Mouse (Mus musculus): ENCODE results near the gene Rab42. TPM values are rescaled to one million over a fixed set of nuclear protein-coding genes. Genes with fewer than 3 reads are reported as not detected.

Gene Rab42
- total and polyA plus RNA-seq, 2 experiments from 2014 or later, result 3.9 TPM; not detected in 1

- no peaks in the 10 kb centered on the region for H3K27me3 ChIP-seq (ENCODE audit: control insufficient read depth, insufficient read depth, low read length)
- peaks cover 16% of the 10 kb centered on the region for H3K36me3 ChIP-seq (replicated peaks; ENCODE audit: control insufficient read depth, insufficient read depth, low read length)
- WGBS, result 84% methylated on average over 3 of the region's 3 CpGs
- DNase-seq (ENCODE audit: low spot score), result no peak
- no peak overlapping the region for H3K4me3 ChIP-seq (ENCODE audit: low read depth, low read length)
- ATAC-seq (ENCODE audit: insufficient read depth, low read depth), result no peak
- no peaks in the 10 kb centered on the region for H3K9me3 ChIP-seq (replicated peaks; ENCODE audit: control insufficient read depth, low read length)
- TF ChIP-seq EP300 (IDR thresholded peaks at IDR 0.05; ENCODE audit: low read depth) (no peak), CTCF (IDR thresholded peaks at IDR 0.05; ENCODE audit: low read depth) (no peak)
- H3K4me1 ChIP-seq (ENCODE audit: control insufficient read depth, insufficient read depth), result peaks cover 14% of the 10 kb centered on the region
- H3K4me2 ChIP-seq (ENCODE audit: low read depth, low read length), result no peak overlapping the region
- H3K27ac ChIP-seq (ENCODE audit: low read depth), result no peak overlapping the region
- no peak overlapping the region for H3K9ac ChIP-seq (replicated peaks; ENCODE audit: low read depth, low read length)
These were observed 48.2 kb downstream of the Rab42 start for GRCm38 (mm10) chr4:132254986-132255385.

GRCm38 (mm10) chr4:132253622-132254021 lies 49.6 kb downstream of the Rab42 start:
- Histone ChIP-seq H3K4me2 (ENCODE audit: low read depth, low read length) (no peak overlapping the region), H3K9me3 (replicated peaks; ENCODE audit: control insufficient read depth, low read length) (no peaks in the 10 kb centered on the region), H3K27me3 (ENCODE audit: control insufficient read depth, insufficient read depth, low read length) (no peaks in the 10 kb centered on the region), H3K9ac (replicated peaks; ENCODE audit: low read depth, low read length) (no peak overlapping the region), H3K36me3 (replicated peaks; ENCODE audit: control insufficient read depth, insufficient read depth, low read length) (peaks cover 28% of the 10 kb centered on the region), H3K4me3 (ENCODE audit: low read depth, low read length) (no peak overlapping the region), H3K4me1 (ENCODE audit: control insufficient read depth, insufficient read depth) (peaks cover 8% of the 10 kb centered on the region), H3K27ac (ENCODE audit: low read depth) (peak overlapping the region; percentile 59)
- 34% methylated on average over 2 of the region's 2 CpGs for WGBS
- DNase-seq (ENCODE audit: low spot score), result no peak
- TF ChIP-seq EP300 (IDR thresholded peaks at IDR 0.05; ENCODE audit: low read depth), result no peak
- TF ChIP-seq CTCF (IDR thresholded peaks at IDR 0.05; ENCODE audit: low read depth), result no peak
- no peak for ATAC-seq (ENCODE audit: insufficient read depth, low read depth)

- Histone ChIP-seq H3K27me3 (ENCODE audit: control insufficient read depth, insufficient read depth, low read length) (no peaks in the 10 kb centered on the region), H3K27ac (ENCODE audit: low read depth) (no peak overlapping the region), H3K4me1 (ENCODE audit: control insufficient read depth, insufficient read depth) (peaks cover 5% of the 10 kb centered on the region; the same call in 1 of the 2 replicates), H3K36me3 (replicated peaks; ENCODE audit: control insufficient read depth, insufficient read depth, low read length) (peaks cover 30% of the 10 kb centered on the region), H3K4me2 (ENCODE audit: low read depth, low read length) (no peak overlapping the region), H3K4me3 (ENCODE audit: low read depth, low read length) (no peak overlapping the region), H3K9ac (replicated peaks; ENCODE audit: low read depth, low read length) (no peak overlapping the region), H3K9me3 (replicated peaks; ENCODE audit: control insufficient read depth, low read length) (no peaks in the 10 kb centered on the region)
- ATAC-seq (ENCODE audit: insufficient read depth, low read depth) (no peak), DNase-seq (ENCODE audit: low spot score) (no peak)
- TF ChIP-seq CTCF (IDR thresholded peaks at IDR 0.05; ENCODE audit: low read depth) (no peak), EP300 (IDR thresholded peaks at IDR 0.05; ENCODE audit: low read depth) (no peak)
- 75% methylated on average over 8 of the region's 8 CpGs for WGBS
These were observed 50.1 kb downstream of the Rab42 start for GRCm38 (mm10) chr4:132253128-132253527.

Other genes with a start within 250 kb of the Rab42 start
- gene Gm10300, start 228.7 kb downstream of the Rab42 start, total RNA-seq (2014; rRNA removed; ENCODE audit: low replicate concordance), result 1.7 TPM in 1 of 2 replicates, not detected in the other
- gene Gm10300, start 228.7 kb downstream of the Rab42 start, polyA plus RNA-seq (2015; fragmentation: Nextera tagmentation; extraction: Ambion mirVana), result 0.18 TPM in 2 replicates
- gene Epb41, start 228.1 kb downstream of the Rab42 start, total RNA-seq (2014; rRNA removed; ENCODE audit: low replicate concordance), result 47.3 and 52.8 TPM in 2 replicates
- gene Epb41, start 228.1 kb downstream of the Rab42 start, polyA plus RNA-seq (2015; fragmentation: Nextera tagmentation; extraction: Ambion mirVana), result 21.2 and 26.6 TPM in 2 replicates
- 0.93 and 1.1 TPM in 2 replicates for gene Oprd1, start 158.9 kb downstream of the Rab42 start, total RNA-seq (2014; rRNA removed; ENCODE audit: low replicate concordance)
- gene Oprd1, start 158.9 kb downstream of the Rab42 start, polyA plus RNA-seq (2015; fragmentation: Nextera tagmentation; extraction: Ambion mirVana), result 0.37 and 0.70 TPM in 2 replicates
- gene Ythdf2, start 91.1 kb downstream of the Rab42 start, total RNA-seq (2014; rRNA removed; ENCODE audit: low replicate concordance), result 28.7 and 43.3 TPM in 2 replicates
- gene Ythdf2, start 91.1 kb downstream of the Rab42 start, polyA plus RNA-seq (2015; fragmentation: Nextera tagmentation; extraction: Ambion mirVana), result 48.1 and 52.4 TPM in 2 replicates
- 7.6 and 12.4 TPM in 2 replicates for gene Gmeb1, start 41.8 kb downstream of the Rab42 start, total RNA-seq (2014; rRNA removed; ENCODE audit: low replicate concordance)
- 16.4 and 17.0 TPM in 2 replicates for gene Gmeb1, start 41.8 kb downstream of the Rab42 start, polyA plus RNA-seq (2015; fragmentation: Nextera tagmentation; extraction: Ambion mirVana)
- 7.5 and 8.4 TPM in 2 replicates for gene Taf12, start 29.0 kb downstream of the Rab42 start, total RNA-seq (2014; rRNA removed; ENCODE audit: low replicate concordance)
- 30.5 and 34.2 TPM in 2 replicates for gene Taf12, start 29.0 kb downstream of the Rab42 start, polyA plus RNA-seq (2015; fragmentation: Nextera tagmentation; extraction: Ambion mirVana)
- gene Trnau1ap, start 26.2 kb upstream of the Rab42 start, total RNA-seq (2014; rRNA removed; ENCODE audit: low replicate concordance), result 51.3 and 69.0 TPM in 2 replicates
- gene Trnau1ap, start 26.2 kb upstream of the Rab42 start, polyA plus RNA-seq (2015; fragmentation: Nextera tagmentation; extraction: Ambion mirVana), result 63.2 and 65.1 TPM in 2 replicates
- 20.6 and 20.8 TPM in 2 replicates for gene Rcc1, start 50.2 kb upstream of the Rab42 start, total RNA-seq (2014; rRNA removed; ENCODE audit: low replicate concordance)
- gene Rcc1, start 50.2 kb upstream of the Rab42 start, polyA plus RNA-seq (2015; fragmentation: Nextera tagmentation; extraction: Ambion mirVana), result 17.1 and 18.6 TPM in 2 replicates
- gene Phactr4, start 119.1 kb upstream of the Rab42 start, total RNA-seq (2014; rRNA removed; ENCODE audit: low replicate concordance), result 4.4 and 9.5 TPM in 2 replicates
- 9.3 and 10.0 TPM in 2 replicates for gene Phactr4, start 119.1 kb upstream of the Rab42 start, polyA plus RNA-seq (2015; fragmentation: Nextera tagmentation; extraction: Ambion mirVana)
- 6.6 TPM in 2 replicates for gene Med18, start 160.5 kb upstream of the Rab42 start, total RNA-seq (2014; rRNA removed; ENCODE audit: low replicate concordance)
- 10.2 TPM in 2 replicates for gene Med18, start 160.5 kb upstream of the Rab42 start, polyA plus RNA-seq (2015; fragmentation: Nextera tagmentation; extraction: Ambion mirVana)
- gene Sesn2, start 207.1 kb upstream of the Rab42 start, total RNA-seq (2014; rRNA removed; ENCODE audit: low replicate concordance), result 6.2 and 8.9 TPM in 2 replicates
- gene Sesn2, start 207.1 kb upstream of the Rab42 start, polyA plus RNA-seq (2015; fragmentation: Nextera tagmentation; extraction: Ambion mirVana), result 5.0 and 5.2 TPM in 2 replicates
- gene Atpif1, start 230.3 kb upstream of the Rab42 start, total RNA-seq (2014; rRNA removed; ENCODE audit: low replicate concordance), result 340 and 524 TPM in 2 replicates
- 2,178 and 2,289 TPM in 2 replicates for gene Atpif1, start 230.3 kb upstream of the Rab42 start, polyA plus RNA-seq (2015; fragmentation: Nextera tagmentation; extraction: Ambion mirVana)
- gene Dnajc8, start 232.2 kb upstream of the Rab42 start, total RNA-seq (2014; rRNA removed; ENCODE audit: low replicate concordance), result 64.0 and 104 TPM in 2 replicates
- 94.1 and 96.2 TPM in 2 replicates for gene Dnajc8, start 232.2 kb upstream of the Rab42 start, polyA plus RNA-seq (2015; fragmentation: Nextera tagmentation; extraction: Ambion mirVana)